Mouse (Mus musculus) kidney, postnatal 0 days (tissue): ENCODE data around the gene Il10. TPM values are rescaled to one million over a fixed set of nuclear protein-coding genes. Genes with fewer than 3 reads are reported as not detected.

Experiments
- ATAC-seq: fragments of 200-750 bp; cut with Nextera tagmentation; replicated peaks from 2 replicates; pipeline ENCODE4 v1.8.0; 2017; ENCODE audit warnings: low read depth, moderate number of reproducible peaks, moderate TSS enrichment, moderate library complexity; ENCODE audit not compliant: low FRiP score
- DNase-seq: peaks from one replicate; pipeline ENCODE4 v3.0.0-alpha.2; 2016; ENCODE audit warnings: low spot score
- H3K27ac ChIP-seq: fragments of 300-500 bp; sonication (generic); 2 replicates; pipeline ENCODE4 v1.5.1; 2014; ENCODE audit warnings: mild to moderate bottlenecking
- H3K27me3 ChIP-seq: fragments of 300-500 bp; sonication (generic); 2 replicates; pipeline ENCODE4 v1.6.1; 2014; ENCODE audit warnings: low read length, mixed read lengths; ENCODE audit not compliant: insufficient read depth
- H3K36me3 ChIP-seq: fragments of 300-500 bp; sonication (generic); 2 replicates; pipeline ENCODE4 v1.6.1; 2014; ENCODE audit warnings: low read length, mixed read lengths; ENCODE audit not compliant: insufficient read depth
- H3K4me1 ChIP-seq: fragments of 300-500 bp; sonication (generic); replicated peaks from 2 replicates; pipeline ENCODE4 v1.6.1; 2014; ENCODE audit warnings: antibody characterized with exemption, low read length, mixed read lengths; ENCODE audit not compliant: insufficient read depth
- H3K4me2 ChIP-seq: fragments of 300-500 bp; sonication (generic); 2 replicates; pipeline ENCODE4 v1.6.1; 2014; ENCODE audit warnings: mild to moderate bottlenecking, low read length, moderate library complexity, mixed read lengths
- H3K4me3 ChIP-seq: fragments of 300-500 bp; sonication (generic); replicated peaks from 2 replicates; pipeline ENCODE4 v1.5.1; 2014; ENCODE audit warnings: low read depth, low read length
- H3K9ac ChIP-seq: fragments of 300-500 bp; sonication (generic); 2 replicates; pipeline ENCODE4 v1.6.1; 2014; ENCODE audit warnings: low read depth, low read length
- H3K9me3 ChIP-seq: fragments of 300-500 bp; sonication (generic); replicated peaks from 2 replicates; pipeline ENCODE4 v1.6.1; 2016; ENCODE audit warnings: low read length, inconsistent platforms, mixed read lengths
- CTCF ChIP-seq: IDR thresholded peaks from 2 replicates; pipeline ENCODE4 v1.5.1; 2016; ENCODE audit warnings: antibody characterized with exemption, low read depth, mild to moderate bottlenecking, moderate library complexity
- WGBS: fragments of 180-500 bp; shearing (Covaris S2); extraction: QIAGEN DNeasy Blood & Tissue Kit; methylation state at CpG from one replicate; pipeline ENCODE4 v1.1.7; 2014; 5-methylcytosine and 5-hydroxymethylcytosine counted together
- polyA plus RNA-seq: library from polyadenylated mRNA; unstranded; fragments of >200 nt; fragmentation: Nextera tagmentation; extraction: Ambion mirVana; gene quantifications from 2 replicates; pipeline ENCODE4 v1.2.1, GENCODE M21; 2015

Gene Il10
- polyA plus RNA-seq, 1 experiment from 2014 or later: 0.14 TPM

GRCm38 (mm10) chr1:131024900-131025842, 5.5 kb downstream of the Il10 start:
- no peaks in the 10 kb centered on the region for H3K36me3 ChIP-seq
- TF ChIP-seq CTCF: no peak
- H3K4me2 ChIP-seq: no peak overlapping the region
- ATAC-seq (no peak), DNase-seq (no peak)
- H3K4me3 ChIP-seq: no peak overlapping the region
- 75% methylated on average over 8 of the region's 8 CpGs for WGBS
- no peaks in the 10 kb centered on the region for H3K27me3 ChIP-seq
- no peaks in the 10 kb centered on the region for H3K4me1 ChIP-seq
- H3K27ac ChIP-seq: no peak overlapping the region
- no peaks in the 10 kb centered on the region for H3K9me3 ChIP-seq
- H3K9ac ChIP-seq: no peak overlapping the region

DNA sequence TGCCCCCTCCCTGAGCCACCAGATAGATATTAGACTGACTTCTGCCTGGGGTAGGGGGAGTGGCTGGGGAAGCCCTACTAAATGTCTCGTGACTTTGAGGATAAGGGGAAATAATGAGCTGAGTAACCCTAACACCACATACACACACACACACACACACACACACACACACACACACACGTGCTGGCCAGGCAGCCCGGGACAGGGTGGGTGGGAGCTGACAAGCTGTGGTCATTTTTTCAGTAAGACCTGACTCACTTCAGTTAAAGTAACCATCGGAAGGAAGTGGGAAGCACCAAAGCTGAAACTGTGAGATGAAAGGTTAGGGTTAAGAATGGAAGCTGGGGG, 6.2 kb downstream of the Il10 start:
- Histone ChIP-seq H3K27ac (no peak overlapping the region), H3K9ac (no peak overlapping the region), H3K27me3 (no peaks in the 10 kb centered on the region), H3K36me3 (no peaks in the 10 kb centered on the region), H3K4me1 (no peaks in the 10 kb centered on the region), H3K4me3 (no peak overlapping the region), H3K4me2 (no peak overlapping the region), H3K9me3 (no peaks in the 10 kb centered on the region)
- DNase-seq (no peak), ATAC-seq (no peak)
- no peak for TF ChIP-seq CTCF
- 58% methylated on average over 4 of the region's 4 CpGs for WGBS

- ATAC-seq: no peak
- Histone ChIP-seq H3K9ac (no peak overlapping the region), H3K4me3 (no peak overlapping the region), H3K4me2 (no peak overlapping the region), H3K36me3 (no peaks in the 10 kb centered on the region), H3K27ac (no peak overlapping the region), H3K9me3 (no peaks in the 10 kb centered on the region), H3K27me3 (no peaks in the 10 kb centered on the region), H3K4me1 (no peaks in the 10 kb centered on the region)
- 90% methylated on average over 3 of the region's 3 CpGs for WGBS
- no peak for DNase-seq
- no peak for TF ChIP-seq CTCF
These were observed 9.6 kb downstream of the Il10 start for GRCm38 (mm10) chr1:131029215-131029614.

DNA sequence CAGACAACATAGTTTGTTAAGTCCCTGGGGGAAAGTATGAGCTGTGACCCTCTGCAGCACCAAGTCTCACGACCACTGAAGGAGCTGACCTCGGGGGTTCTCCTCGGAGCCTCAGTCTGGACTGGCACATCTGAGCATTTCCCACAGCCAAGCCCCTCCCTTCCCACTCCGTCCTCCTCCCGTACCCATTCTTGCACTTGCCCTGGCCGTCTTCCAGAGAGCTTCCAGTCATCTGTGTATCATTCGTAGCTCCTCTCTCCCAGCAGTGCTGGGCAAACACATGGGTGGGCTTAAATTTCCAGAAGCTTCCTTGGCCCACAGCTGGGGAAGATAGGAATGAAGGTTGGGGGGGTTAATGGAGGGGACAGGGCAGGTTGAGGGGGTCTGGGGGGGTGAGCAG, 10.6 kb downstream of the Il10 start:
- Histone ChIP-seq H3K9ac (no peak overlapping the region), H3K36me3 (no peaks in the 10 kb centered on the region), H3K27me3 (no peaks in the 10 kb centered on the region), H3K9me3 (no peaks in the 10 kb centered on the region), H3K4me3 (no peak overlapping the region), H3K27ac (no peak overlapping the region), H3K4me1 (no peaks in the 10 kb centered on the region), H3K4me2 (no peak overlapping the region)
- no peak for TF ChIP-seq CTCF
- WGBS: 38% methylated on average over 7 of the region's 7 CpGs
- ATAC-seq: no peak
- no peak for DNase-seq

DNA sequence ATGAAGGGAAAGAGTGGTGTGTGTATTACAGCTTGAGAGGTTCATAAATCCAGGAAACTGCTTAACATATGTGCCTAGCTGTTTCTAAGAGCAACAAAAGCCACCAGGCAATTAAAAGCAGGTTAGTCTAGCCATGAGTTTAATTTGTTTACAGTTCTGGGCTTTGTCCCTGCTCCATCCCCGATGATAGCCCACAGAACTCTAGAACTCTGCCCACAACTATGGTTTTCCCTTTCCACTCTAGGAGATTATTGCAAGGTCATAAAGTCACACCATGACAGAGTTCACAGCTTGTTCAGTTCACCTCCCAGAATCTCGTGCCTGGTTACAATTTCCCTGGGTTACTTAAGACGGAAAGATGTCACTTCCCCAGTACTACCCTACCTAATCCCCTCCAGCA, 11.6 kb downstream of the Il10 start:
- WGBS: 10% methylated on average over 3 of the region's 3 CpGs
- TF ChIP-seq CTCF: no peak
- H3K27ac ChIP-seq: no peak overlapping the region
- ATAC-seq: no peak
- H3K4me3 ChIP-seq: no peak overlapping the region
- H3K4me2 ChIP-seq: no peak overlapping the region
- no peak overlapping the region for H3K9ac ChIP-seq
- no peaks in the 10 kb centered on the region for H3K4me1 ChIP-seq
- no peaks in the 10 kb centered on the region for H3K27me3 ChIP-seq
- H3K9me3 ChIP-seq: no peaks in the 10 kb centered on the region
- DNase-seq: no peak
- no peaks in the 10 kb centered on the region for H3K36me3 ChIP-seq

DNA sequence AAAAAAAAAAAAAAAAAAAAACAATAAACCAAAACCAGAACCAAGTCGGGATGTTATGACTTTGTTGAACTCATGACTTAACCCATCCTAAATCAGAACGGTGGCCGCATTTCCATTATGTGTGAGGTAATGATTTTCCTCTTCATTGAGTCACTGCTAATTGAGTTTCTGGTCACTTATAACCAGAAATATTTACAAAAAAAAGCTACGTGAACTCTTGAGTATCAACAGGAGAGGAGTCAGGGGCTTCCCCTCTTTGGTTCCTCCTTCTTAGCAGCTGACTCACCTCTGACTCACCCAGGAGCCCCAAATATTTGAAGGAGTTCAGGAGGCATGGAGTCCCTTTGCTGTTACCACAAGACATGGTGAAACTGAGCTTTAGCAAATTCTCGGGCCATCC, 18.4 kb downstream of the Il10 start:
- H3K9ac ChIP-seq: no peak overlapping the region
- H3K4me2 ChIP-seq: no peak overlapping the region
- TF ChIP-seq CTCF: no peak
- no peaks in the 10 kb centered on the region for H3K27me3 ChIP-seq
- ATAC-seq (no peak), DNase-seq (no peak)
- WGBS: 88% methylated on average over 5 of the region's 5 CpGs
- H3K9me3 ChIP-seq: no peaks in the 10 kb centered on the region
- H3K27ac ChIP-seq: no peak overlapping the region
- H3K36me3 ChIP-seq: no peaks in the 10 kb centered on the region
- H3K4me1 ChIP-seq: no peaks in the 10 kb centered on the region
- H3K4me3 ChIP-seq: no peak overlapping the region
